Mouse (Mus musculus): ENCODE data around the gene Icam2. TPM values are rescaled to one million over a fixed set of nuclear protein-coding genes. Genes with fewer than 3 reads are reported as not detected.

Icam2 gene
- polyA plus RNA-seq (2015; fragmentation: Nextera tagmentation; extraction: Ambion mirVana), result 107 and 109 TPM in 2 replicates

- no peaks in the 10 kb centered on the region for H3K36me3 ChIP-seq (ENCODE audit: control insufficient read depth, insufficient read depth)
- H3K4me3 ChIP-seq (ENCODE audit: low read length), result peak within 1 kb of the TSS; percentile 15
- H3K27ac ChIP-seq (ENCODE audit: low read length), result peak within 1 kb of the TSS; percentile 41
- no peak within 1 kb of the TSS for H3K9ac ChIP-seq (ENCODE audit: low read length)
- WGBS, result 60% methylated on average over 6 of the region's 6 CpGs
- peak within 1 kb of the TSS; percentile 13 for H3K4me2 ChIP-seq (ENCODE audit: low read depth, low read length)
- no peaks in the 10 kb centered on the region for H3K9me3 ChIP-seq (replicated peaks; ENCODE audit: control insufficient read depth, low read length)
- H3K27me3 ChIP-seq (ENCODE audit: control insufficient read depth, insufficient read depth, low read length), result no peaks in the 10 kb centered on the region
- ATAC-seq (replicated peaks; ENCODE audit: extremely low read depth, insufficient read depth, low FRiP score), result no peak
- H3K4me1 ChIP-seq (ENCODE audit: control insufficient read depth, insufficient read depth, low read length), result peaks cover 13% of the 10 kb centered on the region
Measured at GRCm38 (mm10) chr11:106387791-106388216, at the start of gene Icam2. TSS of gene Icam2 (minus strand) at chr11:106388075.

- Histone ChIP-seq H3K9me3 (replicated peaks; ENCODE audit: control insufficient read depth, low read length) (no peaks in the 10 kb centered on the region), H3K4me1 (ENCODE audit: control insufficient read depth, insufficient read depth, low read length) (peaks cover 3% of the 10 kb centered on the region; the same call in 1 of the 2 replicates), H3K4me2 (ENCODE audit: low read depth, low read length) (no peak overlapping the region), H3K9ac (ENCODE audit: low read length) (no peak overlapping the region), H3K4me3 (ENCODE audit: low read length) (no peak overlapping the region), H3K36me3 (ENCODE audit: control insufficient read depth, insufficient read depth) (no peaks in the 10 kb centered on the region; the same call in 1 of the 2 replicates), H3K27ac (ENCODE audit: low read length) (no peak overlapping the region), H3K27me3 (ENCODE audit: control insufficient read depth, insufficient read depth, low read length) (no peaks in the 10 kb centered on the region)
- ATAC-seq (replicated peaks; ENCODE audit: extremely low read depth, insufficient read depth, low FRiP score), result no peak
- WGBS, result 88% methylated on average over 2 of the region's 2 CpGs
Measured at GRCm38 (mm10) chr11:106437543-106437942, 49.7 kb upstream of the Icam2 start.

GRCm38 (mm10) chr11:106437039-106437438 is 49.2 kb upstream of the Icam2 start:
- WGBS, result 82% methylated on average over 5 of the region's 5 CpGs
- no peak overlapping the region for H3K4me2 ChIP-seq (ENCODE audit: low read depth, low read length)
- peaks cover 3% of the 10 kb centered on the region; the same call in 1 of the 2 replicates for H3K4me1 ChIP-seq (ENCODE audit: control insufficient read depth, insufficient read depth, low read length)
- no peaks in the 10 kb centered on the region for H3K27me3 ChIP-seq (ENCODE audit: control insufficient read depth, insufficient read depth, low read length)
- H3K9me3 ChIP-seq (replicated peaks; ENCODE audit: control insufficient read depth, low read length), result no peaks in the 10 kb centered on the region
- H3K27ac ChIP-seq (ENCODE audit: low read length), result no peak overlapping the region
- H3K36me3 ChIP-seq (ENCODE audit: control insufficient read depth, insufficient read depth), result no peaks in the 10 kb centered on the region; the same call in 1 of the 2 replicates
- ATAC-seq (replicated peaks; ENCODE audit: extremely low read depth, insufficient read depth, low FRiP score), result no peak
- no peak overlapping the region for H3K9ac ChIP-seq (ENCODE audit: low read length)
- H3K4me3 ChIP-seq (ENCODE audit: low read length), result no peak overlapping the region

- Histone ChIP-seq H3K27ac (ENCODE audit: low read length) (no peak overlapping the region), H3K4me3 (ENCODE audit: low read length) (no peak overlapping the region), H3K4me2 (ENCODE audit: low read depth, low read length) (no peak overlapping the region), H3K9me3 (replicated peaks; ENCODE audit: control insufficient read depth, low read length) (no peaks in the 10 kb centered on the region), H3K9ac (ENCODE audit: low read length) (no peak overlapping the region), H3K36me3 (ENCODE audit: control insufficient read depth, insufficient read depth) (no peaks in the 10 kb centered on the region; the same call in 1 of the 2 replicates), H3K27me3 (ENCODE audit: control insufficient read depth, insufficient read depth, low read length) (no peaks in the 10 kb centered on the region), H3K4me1 (ENCODE audit: control insufficient read depth, insufficient read depth, low read length) (no peaks in the 10 kb centered on the region; the same call in 1 of the 2 replicates)
- no peak for ATAC-seq (replicated peaks; ENCODE audit: extremely low read depth, insufficient read depth, low FRiP score)
- 74% methylated on average over 5 of the region's 5 CpGs for WGBS
Measured at GRCm38 (mm10) chr11:106430392-106430791, 42.5 kb upstream of the Icam2 start.

GRCm38 (mm10) chr11:106429689-106430088 is 41.8 kb upstream of the Icam2 start:
- no peak overlapping the region for H3K9ac ChIP-seq (ENCODE audit: low read length)
- H3K4me2 ChIP-seq (ENCODE audit: low read depth, low read length), result no peak overlapping the region
- no peaks in the 10 kb centered on the region; the same call in 1 of the 2 replicates for H3K4me1 ChIP-seq (ENCODE audit: control insufficient read depth, insufficient read depth, low read length)
- no peak for ATAC-seq (replicated peaks; ENCODE audit: extremely low read depth, insufficient read depth, low FRiP score)
- H3K27ac ChIP-seq (ENCODE audit: low read length), result no peak overlapping the region
- H3K27me3 ChIP-seq (ENCODE audit: control insufficient read depth, insufficient read depth, low read length), result no peaks in the 10 kb centered on the region
- H3K9me3 ChIP-seq (replicated peaks; ENCODE audit: control insufficient read depth, low read length), result no peaks in the 10 kb centered on the region
- H3K4me3 ChIP-seq (ENCODE audit: low read length), result no peak overlapping the region
- H3K36me3 ChIP-seq (ENCODE audit: control insufficient read depth, insufficient read depth), result peaks cover 3% of the 10 kb centered on the region
- WGBS, result 66% methylated on average over 4 of the region's 4 CpGs

- H3K9ac ChIP-seq (ENCODE audit: low read length), result no peak overlapping the region
- H3K4me1 ChIP-seq (ENCODE audit: control insufficient read depth, insufficient read depth, low read length), result no peaks in the 10 kb centered on the region; the same call in 1 of the 2 replicates
- no peak for ATAC-seq (replicated peaks; ENCODE audit: extremely low read depth, insufficient read depth, low FRiP score)
- H3K27me3 ChIP-seq (ENCODE audit: control insufficient read depth, insufficient read depth, low read length), result no peaks in the 10 kb centered on the region
- 89% methylated on average over 2 of the region's 2 CpGs for WGBS
- H3K4me2 ChIP-seq (ENCODE audit: low read depth, low read length), result no peak overlapping the region
- H3K4me3 ChIP-seq (ENCODE audit: low read length), result no peak overlapping the region
- peaks cover 3% of the 10 kb centered on the region for H3K36me3 ChIP-seq (ENCODE audit: control insufficient read depth, insufficient read depth)
- H3K9me3 ChIP-seq (replicated peaks; ENCODE audit: control insufficient read depth, low read length), result no peaks in the 10 kb centered on the region
- H3K27ac ChIP-seq (ENCODE audit: low read length), result no peak overlapping the region
Measured at GRCm38 (mm10) chr11:106428556-106428955, 40.7 kb upstream of the Icam2 start.

- Histone ChIP-seq H3K4me1 (ENCODE audit: control insufficient read depth, insufficient read depth, low read length) (no peaks in the 10 kb centered on the region; the same call in 1 of the 2 replicates), H3K4me3 (ENCODE audit: low read length) (no peak overlapping the region), H3K27me3 (ENCODE audit: control insufficient read depth, insufficient read depth, low read length) (no peaks in the 10 kb centered on the region), H3K27ac (ENCODE audit: low read length) (no peak overlapping the region), H3K9me3 (replicated peaks; ENCODE audit: control insufficient read depth, low read length) (no peaks in the 10 kb centered on the region), H3K4me2 (ENCODE audit: low read depth, low read length) (no peak overlapping the region), H3K36me3 (ENCODE audit: control insufficient read depth, insufficient read depth) (peaks cover 3% of the 10 kb centered on the region), H3K9ac (ENCODE audit: low read length) (no peak overlapping the region)
- ATAC-seq (replicated peaks; ENCODE audit: extremely low read depth, insufficient read depth, low FRiP score), result no peak
- WGBS, result 81% methylated on average over 4 of the region's 4 CpGs
Measured at GRCm38 (mm10) chr11:106428106-106428505, 40.2 kb upstream of the Icam2 start.

- WGBS, result 62% methylated on average over 4 of the region's 4 CpGs
- Histone ChIP-seq H3K4me1 (ENCODE audit: control insufficient read depth, insufficient read depth, low read length) (no peaks in the 10 kb centered on the region; the same call in 1 of the 2 replicates), H3K9me3 (replicated peaks; ENCODE audit: control insufficient read depth, low read length) (no peaks in the 10 kb centered on the region), H3K36me3 (ENCODE audit: control insufficient read depth, insufficient read depth) (peaks cover 3% of the 10 kb centered on the region), H3K27me3 (ENCODE audit: control insufficient read depth, insufficient read depth, low read length) (no peaks in the 10 kb centered on the region), H3K9ac (ENCODE audit: low read length) (no peak overlapping the region), H3K4me2 (ENCODE audit: low read depth, low read length) (no peak overlapping the region), H3K4me3 (ENCODE audit: low read length) (no peak overlapping the region), H3K27ac (ENCODE audit: low read length) (no peak overlapping the region)
- ATAC-seq (replicated peaks; ENCODE audit: extremely low read depth, insufficient read depth, low FRiP score), result no peak
Measured at GRCm38 (mm10) chr11:106426447-106426846, 38.6 kb upstream of the Icam2 start.

GRCm38 (mm10) chr11:106425201-106425600 is 37.3 kb upstream of the Icam2 start:
- Histone ChIP-seq H3K27me3 (ENCODE audit: control insufficient read depth, insufficient read depth, low read length) (no peaks in the 10 kb centered on the region), H3K27ac (ENCODE audit: low read length) (no peak overlapping the region), H3K4me3 (ENCODE audit: low read length) (no peak overlapping the region), H3K4me2 (ENCODE audit: low read depth, low read length) (no peak overlapping the region), H3K9ac (ENCODE audit: low read length) (no peak overlapping the region), H3K9me3 (replicated peaks; ENCODE audit: control insufficient read depth, low read length) (no peaks in the 10 kb centered on the region), H3K4me1 (ENCODE audit: control insufficient read depth, insufficient read depth, low read length) (no peaks in the 10 kb centered on the region; the same call in 1 of the 2 replicates), H3K36me3 (ENCODE audit: control insufficient read depth, insufficient read depth) (peaks cover 3% of the 10 kb centered on the region)
- 93% methylated on average over 5 of the region's 5 CpGs for WGBS
- ATAC-seq (replicated peaks; ENCODE audit: extremely low read depth, insufficient read depth, low FRiP score), result no peak

All from heart, embryonic 16.5 days (tissue).